Mouse (Mus musculus) cerebellum, adult 11 months (tissue): ENCODE results near the gene Zfp324.

Experiments used
- DNase-seq: peaks from one replicate; pipeline ENCODE4 v3.0.0; 2022

Gene Zfp324

GRCm38 (mm10) chr7:13010005-13010908 is 44.6 kb downstream of the Zfp324 start, which contains the start of gene Zbtb45:
Zbtb45 (minus strand) TSS chr7:13010034.
- DNase-seq = no peak

GRCm38 (mm10) chr7:13013671-13014070 is 48.0 kb downstream of the Zfp324 start:
- no peak for DNase-seq

GRCm38 (mm10) chr7:13014275-13014839 is 48.7 kb downstream of the Zfp324 start:
- no peak for DNase-seq

DNA sequence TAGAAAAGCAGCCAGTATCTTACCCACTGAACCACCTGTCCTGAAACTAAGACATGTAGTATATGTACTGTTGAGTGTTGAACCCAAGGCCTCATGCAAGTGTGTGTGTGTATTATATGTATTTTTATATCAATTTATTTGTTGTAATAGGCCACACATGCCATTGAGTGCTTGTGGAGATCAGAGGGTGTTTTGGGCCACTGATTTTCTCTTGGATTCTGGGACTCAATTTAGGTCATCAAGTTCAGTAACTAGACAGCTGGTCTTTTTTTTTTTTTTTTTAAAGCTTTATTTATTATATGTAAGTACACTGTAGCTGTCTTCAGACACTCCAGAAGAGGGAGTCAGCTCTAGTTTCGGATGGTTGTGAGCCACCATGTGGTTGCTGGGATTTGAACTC is 49.6 kb downstream of the Zfp324 start:
- DNase-seq = no peak

- DNase-seq = peak; percentile 59
These were observed 57.3 kb downstream of the Zfp324 start for GRCm38 (mm10) chr7:13022773-13023535.
